Mouse (Mus musculus) brain, embryonic 14.5 days (tissue): ENCODE measurements around the gene Usp49.

Source experiments
- CTCF ChIP-seq: fragments of 200-500 bp; IDR thresholded peaks from 2 replicates; pipeline ENCODE4 v1.5.1; 2012; ENCODE audit warnings: inconsistent platforms, mild to moderate bottlenecking, moderate library complexity, borderline replicate concordance; ENCODE audit not compliant: insufficient read depth, insufficient read length; ENCODE audit errors: extremely low read depth
- POLR2A ChIP-seq: fragments of 200-500 bp; IDR thresholded peaks from 2 replicates; pipeline ENCODE4 v1.6.1; 2012; ENCODE audit warnings: mild to moderate bottlenecking, inconsistent platforms, borderline replicate concordance; ENCODE audit not compliant: poor library complexity, insufficient read depth, insufficient read length, severe bottlenecking; ENCODE audit errors: extremely low read depth

DNA sequence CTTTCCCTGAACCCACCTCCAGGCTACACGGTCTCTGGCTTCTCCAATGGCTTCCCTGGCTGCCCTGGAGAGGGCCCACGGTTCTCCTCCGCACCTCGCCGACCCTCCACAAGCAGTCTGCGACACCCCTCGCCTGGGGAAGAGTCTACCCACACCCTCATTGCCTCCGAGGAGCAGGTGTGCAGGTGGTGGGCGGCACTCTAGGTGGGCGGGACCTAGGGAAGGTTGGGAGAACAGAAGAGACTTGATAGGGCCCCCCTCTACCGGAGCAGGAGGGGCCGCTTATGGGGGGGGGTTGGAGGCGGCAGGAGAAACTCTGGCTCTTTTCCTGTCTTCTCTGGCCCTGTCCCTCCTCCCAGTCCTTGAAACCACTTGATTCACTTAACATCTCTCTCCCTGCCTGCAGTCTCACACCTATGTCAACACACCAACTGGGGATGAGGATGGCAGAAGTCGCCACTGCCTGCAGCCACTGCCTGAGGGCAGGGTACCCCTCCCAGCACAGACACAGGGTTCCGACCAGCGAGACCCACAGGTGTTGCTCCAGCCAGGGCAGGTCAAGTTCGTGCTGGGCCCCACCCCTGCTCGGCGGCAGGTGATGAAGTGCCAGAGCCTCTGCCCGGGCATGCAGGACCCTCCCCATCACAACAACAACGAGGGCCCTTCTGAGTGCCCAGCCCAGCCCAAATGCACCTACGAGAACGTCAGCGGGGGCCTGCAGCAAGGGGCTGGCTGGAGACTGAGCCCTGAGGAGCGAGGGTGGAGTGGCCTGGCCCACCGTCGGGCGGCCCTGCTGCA, 72.3 kb downstream of the Usp49 start:
- TF ChIP-seq POLR2A (no peak), CTCF (no peak)
